Mouse (Mus musculus): ENCODE measurements around the gene Rnd1. TPM values are rescaled to one million over a fixed set of nuclear protein-coding genes. Genes with fewer than 3 reads are reported as not detected.

Rnd1 gene
- 2.0 and 4.0 TPM in 2 replicates for polyA plus RNA-seq (2015; fragmentation: Nextera tagmentation; extraction: Ambion mirVana)

GRCm38 (mm10) chr15:98676940-98677728 lies at the start of gene Rnd1:
TSS of gene Rnd1 (minus strand) at chr15:98677461.

GRCm38 (mm10) chr15:98707766-98708372 lies 30.6 kb upstream of the Rnd1 start, which contains the start of gene Ccdc65:
TSS of gene Ccdc65 (plus strand) at chr15:98708207.

GRCm38 (mm10) chr15:98662567-98663545 lies 14.4 kb downstream of the Rnd1 start, which contains the start of gene Ddx23:
TSS of gene Ddx23 (minus strand) at chr15:98662894.

GRCm38 (mm10) chr15:98630540-98630939 lies 46.7 kb downstream of the Rnd1 start, which contains the start of gene Cacnb3:
TSS of gene Cacnb3 (plus strand) at chr15:98630840.

Other genes with a start within 250 kb of the Rnd1 start
- gene Olfr282, start 246.2 kb downstream of the Rnd1 start, polyA plus RNA-seq (2015; fragmentation: Nextera tagmentation; extraction: Ambion mirVana): not detected in 2 replicates
- gene Olfr281, start 224.9 kb downstream of the Rnd1 start, polyA plus RNA-seq (2015; fragmentation: Nextera tagmentation; extraction: Ambion mirVana): not detected in 2 replicates
- not detected in 2 replicates for gene OR5BS1P, start 207.6 kb downstream of the Rnd1 start, polyA plus RNA-seq (2015; fragmentation: Nextera tagmentation; extraction: Ambion mirVana)
- gene Lalba, start 194.7 kb downstream of the Rnd1 start, polyA plus RNA-seq (2015; fragmentation: Nextera tagmentation; extraction: Ambion mirVana): 0.26 and 0.63 TPM in 2 replicates
- not detected in 2 replicates for gene Olfr279, start 185.1 kb downstream of the Rnd1 start, polyA plus RNA-seq (2015; fragmentation: Nextera tagmentation; extraction: Ambion mirVana)
- gene Kansl2, start 143.2 kb downstream of the Rnd1 start, polyA plus RNA-seq (2015; fragmentation: Nextera tagmentation; extraction: Ambion mirVana): 50.7 and 51.7 TPM in 2 replicates
- gene Ccnt1, start 106.5 kb downstream of the Rnd1 start, polyA plus RNA-seq (2015; fragmentation: Nextera tagmentation; extraction: Ambion mirVana): 35.3 and 37.5 TPM in 2 replicates
- gene 4930415O20Rik, start 106.5 kb downstream of the Rnd1 start, polyA plus RNA-seq (2015; fragmentation: Nextera tagmentation; extraction: Ambion mirVana): 0.25 TPM in 1 of 2 replicates, not detected in the other
- gene Adcy6, start 67.4 kb downstream of the Rnd1 start, polyA plus RNA-seq (2015; fragmentation: Nextera tagmentation; extraction: Ambion mirVana): 10.8 and 11.4 TPM in 2 replicates
- 2.7 and 5.0 TPM in 2 replicates for gene Cacnb3, start 46.6 kb downstream of the Rnd1 start, polyA plus RNA-seq (2015; fragmentation: Nextera tagmentation; extraction: Ambion mirVana)
- 17.7 and 19.2 TPM in 2 replicates for gene Ddx23, start 14.6 kb downstream of the Rnd1 start, polyA plus RNA-seq (2015; fragmentation: Nextera tagmentation; extraction: Ambion mirVana)
- 0.18 TPM in 1 of 2 replicates, not detected in the other for gene Ccdc65, start 30.7 kb upstream of the Rnd1 start, polyA plus RNA-seq (2015; fragmentation: Nextera tagmentation; extraction: Ambion mirVana)
- gene Fkbp11, start 50.7 kb upstream of the Rnd1 start, polyA plus RNA-seq (2015; fragmentation: Nextera tagmentation; extraction: Ambion mirVana): 15.8 and 16.0 TPM in 2 replicates
- 12.4 and 15.3 TPM in 2 replicates for gene Arf3, start 85.8 kb upstream of the Rnd1 start, polyA plus RNA-seq (2015; fragmentation: Nextera tagmentation; extraction: Ambion mirVana)
- 0.05 and 0.08 TPM in 2 replicates for gene Wnt10b, start 100.7 kb upstream of the Rnd1 start, polyA plus RNA-seq (2015; fragmentation: Nextera tagmentation; extraction: Ambion mirVana)
- gene Wnt1, start 112.4 kb upstream of the Rnd1 start, polyA plus RNA-seq (2015; fragmentation: Nextera tagmentation; extraction: Ambion mirVana): not detected in 2 replicates
- 0.02 TPM in 1 of 2 replicates, not detected in the other for gene Ddn, start 132.0 kb upstream of the Rnd1 start, polyA plus RNA-seq (2015; fragmentation: Nextera tagmentation; extraction: Ambion mirVana)
- gene Prkag1, start 154.1 kb upstream of the Rnd1 start, polyA plus RNA-seq (2015; fragmentation: Nextera tagmentation; extraction: Ambion mirVana): 98.2 and 100 TPM in 2 replicates
- 8.7 and 9.7 TPM in 2 replicates for gene Kmt2d, start 193.7 kb upstream of the Rnd1 start, polyA plus RNA-seq (2015; fragmentation: Nextera tagmentation; extraction: Ambion mirVana)
- gene Rhebl1, start 217.1 kb upstream of the Rnd1 start, polyA plus RNA-seq (2015; fragmentation: Nextera tagmentation; extraction: Ambion mirVana): 7.1 and 7.7 TPM in 2 replicates
- 0.46 and 0.58 TPM in 2 replicates for gene Dhh, start 221.1 kb upstream of the Rnd1 start, polyA plus RNA-seq (2015; fragmentation: Nextera tagmentation; extraction: Ambion mirVana)
- gene Lmbr1l, start 240.8 kb upstream of the Rnd1 start, polyA plus RNA-seq (2015; fragmentation: Nextera tagmentation; extraction: Ambion mirVana): 6.4 and 8.6 TPM in 2 replicates